Mouse (Mus musculus): ENCODE data around the gene Ankmy1.

Gene Ankmy1

DNA sequence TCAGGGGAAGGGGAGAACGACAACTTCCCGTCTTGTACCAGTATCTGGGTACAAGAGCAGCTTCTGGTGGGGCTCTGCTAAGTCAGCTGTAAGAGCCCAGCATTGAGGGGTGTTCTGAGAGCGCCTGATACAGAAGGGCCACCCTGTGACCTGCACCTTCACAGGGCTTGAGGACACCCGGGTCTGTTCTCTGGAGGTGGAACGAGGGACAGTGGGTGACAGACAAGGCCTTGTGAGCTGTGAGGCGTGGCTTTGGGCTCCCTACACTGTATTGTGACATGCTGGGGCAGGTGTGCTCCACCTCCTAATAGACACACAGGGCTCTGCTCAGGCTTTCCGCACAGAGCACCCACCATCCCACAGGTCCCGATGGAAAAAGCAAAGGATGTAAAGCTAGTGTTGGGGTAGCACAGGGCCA, 9.0 kb upstream of the Ankmy1 start:
- intact Hi-C loops (cut with DNase I), result no loop called here

- intact Hi-C loops (cut with DNase I), result no loop called here
Measured at GRCm38 (mm10) chr1:92910925-92911720, 8.4 kb upstream of the Ankmy1 start.

GRCm38 (mm10) chr1:92910239-92910885, 7.7 kb upstream of the Ankmy1 start, which contains the start of gene Rnpepl1:
Rnpepl1 (plus strand) TSS chr1:92910783.
- intact Hi-C loops (cut with DNase I), result no loop called here

- intact Hi-C loops (cut with DNase I), result no loop called here
Measured at GRCm38 (mm10) chr1:92909068-92909467, 6.4 kb upstream of the Ankmy1 start.

GRCm38 (mm10) chr1:92908664-92909063, 6.0 kb upstream of the Ankmy1 start:
- intact Hi-C loops (cut with DNase I), result no loop called here

DNA sequence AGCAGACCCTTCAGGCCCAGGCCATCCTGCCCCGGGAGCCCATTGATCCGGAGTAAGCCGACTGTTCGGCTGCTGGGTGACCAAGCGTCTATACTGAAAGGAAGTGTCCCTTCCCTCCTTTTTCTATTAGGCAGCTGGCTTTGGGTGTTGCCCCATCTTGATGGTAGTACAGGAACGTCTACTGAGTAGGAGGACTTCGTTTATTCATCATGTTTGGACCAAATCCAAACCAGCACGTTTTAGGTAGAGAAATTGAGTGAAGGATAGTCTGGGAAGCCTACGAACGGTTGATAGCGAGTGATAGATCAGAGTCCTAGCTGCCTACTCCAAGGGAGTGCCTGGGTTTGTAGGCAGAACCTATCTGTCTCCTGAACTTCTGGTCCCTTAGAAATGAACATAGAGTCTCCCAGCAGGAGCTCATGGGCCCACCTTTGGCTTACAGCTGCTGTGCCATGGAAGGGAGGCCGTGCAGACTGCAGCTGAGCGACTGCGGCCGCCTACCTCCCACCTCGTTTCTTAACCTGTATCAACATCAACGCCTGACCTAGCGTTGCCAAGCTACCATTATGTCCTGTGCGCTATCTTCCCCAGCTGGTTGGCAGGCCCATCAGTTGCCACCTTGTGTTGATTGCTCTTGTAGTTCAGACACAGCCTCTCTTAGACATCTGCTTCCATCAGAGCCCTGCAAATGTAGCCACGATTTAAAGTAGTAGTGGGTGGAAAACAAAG, 5.1 kb upstream of the Ankmy1 start:
- intact Hi-C loops (cut with DNase I), result no loop called here

- intact Hi-C loops (cut with DNase I), result no loop called here
Measured at GRCm38 (mm10) chr1:92906779-92907631, 4.3 kb upstream of the Ankmy1 start, which contains the start of gene Dusp28. Dusp28 (plus strand) TSS chr1:92906981.

GRCm38 (mm10) chr1:92905703-92906310, 3.1 kb upstream of the Ankmy1 start:
- intact Hi-C loops (cut with DNase I), result no loop called here

DNA sequence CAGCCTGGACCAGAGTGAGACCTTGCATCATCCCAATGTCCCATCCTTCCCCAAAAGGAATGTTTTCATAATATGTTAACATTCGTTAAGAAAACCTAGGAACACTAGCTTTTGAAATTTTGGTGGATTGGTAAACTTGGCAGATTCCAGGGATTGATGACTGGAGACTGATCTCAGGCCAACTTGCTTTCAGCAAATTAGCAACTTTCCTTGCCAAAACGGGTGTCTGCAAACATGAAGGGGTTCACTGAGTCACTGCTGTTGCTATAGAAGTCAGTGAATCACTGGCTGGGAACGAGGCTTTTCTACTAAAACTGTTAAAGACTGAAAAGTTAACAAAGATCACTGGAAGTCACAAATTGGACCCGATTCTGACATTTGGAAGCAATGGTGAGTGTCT, 921 bp upstream of the Ankmy1 start:
- intact Hi-C loops (cut with DNase I), result no loop called here

GRCm38 (mm10) chr1:92895089-92895488, 7.6 kb downstream of the Ankmy1 start:
- intact Hi-C loops (cut with DNase I), result loop anchor here (5.0 kb wide), 2 partner anchors 53 to 198 kb away; no protein-coding TSS in a partner anchor

- intact Hi-C loops (cut with DNase I), result no loop called here
Measured at GRCm38 (mm10) chr1:92893896-92894295, 8.8 kb downstream of the Ankmy1 start.

GRCm38 (mm10) chr1:92892791-92893190, 9.9 kb downstream of the Ankmy1 start:
- intact Hi-C loops (cut with DNase I), result no loop called here

GRCm38 (mm10) chr1:92888901-92889655, 13.6 kb downstream of the Ankmy1 start:
- intact Hi-C loops (cut with DNase I), result no loop called here

- intact Hi-C loops (cut with DNase I), result no loop called here
Measured at GRCm38 (mm10) chr1:92881982-92882381, 20.7 kb downstream of the Ankmy1 start.

DNA sequence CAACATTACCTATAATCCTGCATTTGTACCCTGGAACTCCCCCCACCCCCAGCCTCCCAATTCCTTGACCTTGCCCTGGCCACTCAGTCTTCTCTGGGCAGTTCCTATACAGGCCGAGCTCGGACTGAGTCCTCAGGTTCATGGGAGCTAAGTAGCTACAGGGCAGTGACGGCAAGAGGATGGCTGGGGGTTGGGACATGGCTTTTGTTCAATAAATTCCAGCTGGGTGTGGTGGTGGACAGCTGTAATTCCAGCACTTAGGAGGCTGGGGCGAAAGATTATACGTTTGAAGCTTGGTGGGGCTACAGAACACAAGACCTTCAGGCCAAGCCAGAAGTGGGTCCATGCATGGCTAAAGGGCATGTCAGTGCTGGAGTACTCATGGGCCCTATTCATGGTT, 22.6 kb downstream of the Ankmy1 start:
- intact Hi-C loops (cut with DNase I), result no loop called here

GRCm38 (mm10) chr1:92879266-92879665, 23.4 kb downstream of the Ankmy1 start:
- intact Hi-C loops (cut with DNase I), result no loop called here

- intact Hi-C loops (cut with DNase I), result no loop called here
Measured at GRCm38 (mm10) chr1:92878066-92878741, 24.5 kb downstream of the Ankmy1 start.

DNA sequence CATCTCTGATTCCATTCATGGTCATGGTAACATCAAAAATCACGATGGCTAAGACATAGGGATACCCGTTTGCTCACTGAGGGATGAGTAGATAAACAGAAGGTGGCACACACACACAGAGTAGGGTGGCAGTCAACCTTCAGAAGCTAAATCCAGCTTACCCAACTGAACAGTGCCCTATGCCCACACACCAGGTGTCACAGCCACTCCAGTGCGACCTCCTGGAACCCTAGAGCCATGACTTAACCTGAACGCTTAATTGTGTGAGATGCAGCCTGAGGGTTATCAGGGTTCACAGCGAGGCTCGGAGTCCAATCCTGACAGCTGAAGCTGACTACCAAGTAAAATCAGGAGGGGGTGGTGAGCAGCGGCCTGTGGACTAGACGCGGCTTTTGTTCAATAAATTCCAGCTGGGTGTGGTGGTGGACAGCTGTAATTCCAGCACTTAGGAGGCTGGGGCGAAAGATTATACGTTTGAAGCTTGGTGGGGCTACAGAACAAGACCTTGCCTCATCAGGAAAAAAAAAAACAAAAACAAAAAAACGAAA, 25.2 kb downstream of the Ankmy1 start:
- intact Hi-C loops (cut with DNase I), result no loop called here

Data from adrenal gland (tissue).